Mouse (Mus musculus) CH12.LX (cell line): Measurements from ENCODE around the gene Bcas2.

Experiments
- CTCF ChIP-seq, 2 experiments: IDR thresholded peaks in 1 of 2; conservative IDR thresholded peaks in 1 of 2; 2 replicates each; pipeline ENCODE4 v1.5.1; 2011 to 2012; ENCODE audit warnings: low read depth in 2 of 2, low read length in 2 of 2, improper control_type of control experiment in 1 of 2, inconsistent platforms in 1 of 2, mild to moderate bottlenecking in 1 of 2, moderate library complexity in 1 of 2
- E2F4 ChIP-seq: IDR thresholded peaks from 2 replicates; pipeline ENCODE4 v1.6.1; 2011; ENCODE audit warnings: low read depth, low read length, improper control_type of control experiment; ENCODE audit not compliant: insufficient replicate concordance
- EP300 ChIP-seq: IDR thresholded peaks from 2 replicates; pipeline ENCODE4 v1.6.1; 2011; ENCODE audit warnings: low read length, improper control_type of control experiment
- HCFC1 ChIP-seq: IDR thresholded peaks from 2 replicates; pipeline ENCODE4 v1.6.1; 2012; ENCODE audit warnings: low read depth, mild to moderate bottlenecking, inconsistent platforms, low read length, improper control_type of control experiment
- MXI1 ChIP-seq: IDR thresholded peaks from 2 replicates; pipeline ENCODE4 v1.6.1; 2011; ENCODE audit warnings: mild to moderate bottlenecking, low read depth, low read length, improper control_type of control experiment
- SMC3 ChIP-seq: IDR thresholded peaks from 2 replicates; pipeline ENCODE4 v1.6.1; 2011; ENCODE audit warnings: low read depth, low read length, improper control_type of control experiment
- USF1 ChIP-seq: IDR thresholded peaks from 2 replicates; pipeline ENCODE4 v1.6.1; 2014; ENCODE audit warnings: low read depth, mild to moderate bottlenecking, inconsistent platforms, low read length, improper control_type of control experiment
- ZC3H11A ChIP-seq: IDR thresholded peaks from 2 replicates; pipeline ENCODE4 v1.6.1; 2012; ENCODE audit warnings: low read depth, mild to moderate bottlenecking, inconsistent platforms, low read length, improper control_type of control experiment

GRCm38 (mm10) chr3:103182821-103183220 lies 11.4 kb downstream of the Bcas2 start:
- TF ChIP-seq EP300 (no peak), ZC3H11A (no peak), E2F4 (no peak), CTCF (conservative IDR thresholded peaks at IDR 0.05 in 1 of 2, IDR thresholded peaks at IDR 0.05 in 1 of 2; ENCODE audit: low read depth in 2 of 2, low read length in 2 of 2) (no peak), SMC3 (no peak), USF1 (no peak), HCFC1 (no peak), MXI1 (no peak)
